Mouse (Mus musculus) lung, postnatal 4 days (tissue): ENCODE data around the gene Tlk1.
"Not testable (repeated sequence)": the region's sequence is repeated elsewhere in the genome, so short reads cannot be mapped to it uniquely, and the experiment has no call there.

Experiments
- DNase-seq, 2 experiments: peaks; one replicate each; pipeline ENCODE4 v3.0.0; 2021

Gene Tlk1

DNA sequence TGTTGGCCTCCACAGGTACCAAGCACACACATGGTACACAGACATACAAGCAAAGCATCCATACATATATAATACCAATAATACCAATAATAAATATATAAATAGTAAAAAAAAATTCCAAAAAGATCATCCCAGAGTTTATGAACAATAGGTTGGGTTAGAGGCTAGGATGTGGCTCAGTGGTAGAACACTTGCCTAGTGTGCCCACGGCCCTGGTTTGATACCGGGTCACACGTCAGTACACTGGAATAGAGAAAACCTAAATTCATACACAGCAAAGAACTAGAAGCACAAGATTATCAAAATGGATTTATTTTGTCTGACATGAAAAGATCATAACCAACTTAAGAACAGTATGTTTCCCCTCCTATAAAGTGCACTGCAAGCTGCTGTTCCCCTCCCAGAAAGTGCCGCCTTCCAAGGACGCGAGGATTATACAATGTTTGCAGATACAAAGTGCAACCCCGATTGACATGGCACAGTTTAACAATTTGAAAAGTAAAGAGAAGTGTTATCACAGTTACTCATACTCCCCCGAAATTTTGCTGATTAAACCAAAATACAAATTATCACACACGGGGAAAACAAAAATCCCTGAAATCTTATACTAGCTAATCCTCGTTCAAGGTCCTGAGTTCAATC is 6.3 kb upstream of the Tlk1 start:
- DNase-seq: no peak

DNA sequence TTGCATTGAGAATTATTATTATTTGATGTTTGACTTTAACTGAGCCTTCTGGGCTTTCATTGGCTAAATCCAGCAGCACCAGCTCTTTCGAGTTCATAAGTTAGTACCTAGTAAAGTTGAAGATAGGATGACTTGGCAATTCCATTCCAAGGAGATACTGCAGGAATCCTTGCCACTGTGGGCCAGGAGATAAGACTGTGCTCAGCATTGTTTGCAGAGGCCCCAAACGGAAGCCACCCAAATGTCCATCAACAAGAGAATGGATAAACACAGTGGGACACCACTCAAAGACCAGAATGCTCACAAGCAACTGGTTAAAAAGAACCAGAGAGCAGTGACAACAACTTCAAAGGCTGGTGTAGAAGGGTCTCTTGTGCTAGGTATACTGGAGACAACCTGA is 5.2 kb upstream of the Tlk1 start:
- DNase-seq: no peak

DNA sequence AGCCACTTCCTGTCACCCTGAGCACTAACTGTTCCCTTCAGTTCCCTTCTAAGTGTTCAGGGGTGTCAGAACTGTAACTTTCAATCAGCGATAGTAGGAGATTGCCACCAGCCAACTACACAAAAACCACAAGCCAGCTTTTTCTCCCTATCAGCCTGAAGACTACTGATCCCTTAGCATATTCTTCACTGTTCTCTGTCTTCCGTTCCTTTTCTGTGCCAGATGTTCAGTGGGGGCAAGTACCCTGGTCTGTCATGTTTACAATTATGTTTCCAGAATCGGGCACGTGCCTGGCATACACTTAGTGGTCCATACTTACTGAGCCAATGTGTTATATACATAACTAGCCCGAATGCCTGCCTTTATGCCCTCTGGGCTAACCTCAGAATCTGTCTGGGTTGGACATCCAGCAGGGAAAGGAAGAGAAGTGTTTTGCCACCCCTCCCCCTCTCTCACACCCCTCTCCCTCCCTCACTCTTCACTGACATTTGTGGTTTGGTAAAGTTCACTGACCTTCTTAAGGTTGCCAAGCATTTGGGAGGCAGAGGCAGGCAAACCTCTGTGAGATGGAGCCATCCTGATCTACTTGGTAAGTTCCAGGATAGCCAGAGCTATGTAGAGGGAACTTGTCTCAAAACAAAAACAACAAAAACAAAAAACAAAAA is 4.5 kb upstream of the Tlk1 start:
- no peak for DNase-seq

DNA sequence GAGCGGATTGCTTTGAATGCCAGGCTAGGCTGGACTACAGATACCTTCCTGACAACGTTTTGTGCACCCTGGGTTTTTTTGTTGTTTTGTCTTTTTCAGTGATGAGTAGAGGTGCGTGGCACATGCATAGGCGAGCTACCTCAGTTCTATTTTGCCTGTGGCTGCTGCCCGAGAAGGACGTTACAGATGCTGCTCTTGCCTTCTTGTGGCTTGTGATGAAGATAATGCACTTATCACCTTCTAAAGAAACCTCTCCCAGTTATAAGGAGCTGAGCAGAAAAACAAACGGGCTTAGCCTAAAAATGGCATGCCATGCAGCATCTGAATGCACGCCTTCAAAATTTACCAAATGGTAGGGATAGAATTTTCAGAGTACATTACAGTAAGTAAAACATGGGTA is 2.3 kb upstream of the Tlk1 start:
- DNase-seq: no peak

DNA sequence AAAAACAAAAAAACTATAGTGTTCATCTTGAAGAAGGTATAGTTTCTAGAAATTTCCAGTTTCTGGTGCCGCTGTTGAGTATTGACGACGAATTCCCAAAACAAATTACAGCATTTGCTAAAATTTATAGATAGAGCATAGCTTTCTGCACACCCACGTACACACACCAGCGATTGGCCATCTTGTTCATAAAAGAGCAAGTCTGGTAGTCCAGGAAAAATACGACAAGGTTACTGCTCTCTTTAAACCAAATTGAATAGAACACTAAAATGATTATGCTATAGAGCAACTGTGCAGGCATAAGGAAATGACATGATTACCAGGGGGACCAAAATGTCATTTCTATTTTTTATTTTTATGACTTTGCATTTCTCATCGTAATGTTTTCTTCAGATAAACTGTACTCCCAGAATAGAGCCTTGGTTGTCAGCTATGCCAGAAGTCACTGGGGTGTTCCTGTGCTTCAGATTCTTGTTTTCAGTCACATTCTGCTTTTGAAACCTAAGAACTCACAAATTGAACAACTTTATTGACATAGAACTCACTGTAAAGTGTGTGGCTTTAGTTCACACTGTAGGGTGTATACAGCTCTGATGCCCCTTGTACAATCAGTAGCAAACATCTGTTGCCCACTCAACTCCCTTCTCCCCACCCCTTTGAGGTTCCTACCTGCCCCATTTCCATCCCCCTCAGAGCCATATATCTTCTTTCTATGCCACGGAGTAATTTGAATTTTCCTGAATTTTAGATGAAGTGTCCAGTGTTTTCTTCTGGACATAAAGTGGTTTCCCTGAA is 1.1 kb upstream of the Tlk1 start:
- no peak for DNase-seq

DNA sequence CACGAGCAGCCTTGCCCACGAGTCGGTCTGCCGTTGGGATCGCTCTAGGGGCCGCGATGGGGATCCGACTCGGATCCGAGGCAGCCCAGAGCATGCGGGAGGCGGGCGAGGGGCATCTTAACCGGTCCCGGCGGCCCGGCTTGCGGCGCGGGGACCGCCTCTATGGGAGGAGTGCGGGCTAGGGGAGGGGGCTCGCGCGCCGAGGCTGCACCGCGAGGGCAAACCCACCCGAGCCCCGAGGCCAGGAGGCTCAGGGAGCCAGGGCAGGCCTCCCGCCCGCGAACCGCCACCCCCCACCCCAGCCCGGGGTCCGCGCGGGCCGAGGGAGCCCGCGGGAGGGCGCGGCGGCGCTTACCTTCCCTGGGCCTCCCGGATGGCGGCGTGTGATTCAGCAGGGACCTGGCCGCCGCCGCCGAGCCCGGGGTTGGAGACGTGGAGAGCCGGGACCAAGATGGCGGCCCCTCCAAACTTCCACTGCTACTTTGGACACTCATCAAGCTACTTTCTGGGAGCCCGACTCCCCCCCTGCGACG is 624 bp downstream of the Tlk1 start:
- DNase-seq: peak in 1 of 2 experiments; percentile 82

DNA sequence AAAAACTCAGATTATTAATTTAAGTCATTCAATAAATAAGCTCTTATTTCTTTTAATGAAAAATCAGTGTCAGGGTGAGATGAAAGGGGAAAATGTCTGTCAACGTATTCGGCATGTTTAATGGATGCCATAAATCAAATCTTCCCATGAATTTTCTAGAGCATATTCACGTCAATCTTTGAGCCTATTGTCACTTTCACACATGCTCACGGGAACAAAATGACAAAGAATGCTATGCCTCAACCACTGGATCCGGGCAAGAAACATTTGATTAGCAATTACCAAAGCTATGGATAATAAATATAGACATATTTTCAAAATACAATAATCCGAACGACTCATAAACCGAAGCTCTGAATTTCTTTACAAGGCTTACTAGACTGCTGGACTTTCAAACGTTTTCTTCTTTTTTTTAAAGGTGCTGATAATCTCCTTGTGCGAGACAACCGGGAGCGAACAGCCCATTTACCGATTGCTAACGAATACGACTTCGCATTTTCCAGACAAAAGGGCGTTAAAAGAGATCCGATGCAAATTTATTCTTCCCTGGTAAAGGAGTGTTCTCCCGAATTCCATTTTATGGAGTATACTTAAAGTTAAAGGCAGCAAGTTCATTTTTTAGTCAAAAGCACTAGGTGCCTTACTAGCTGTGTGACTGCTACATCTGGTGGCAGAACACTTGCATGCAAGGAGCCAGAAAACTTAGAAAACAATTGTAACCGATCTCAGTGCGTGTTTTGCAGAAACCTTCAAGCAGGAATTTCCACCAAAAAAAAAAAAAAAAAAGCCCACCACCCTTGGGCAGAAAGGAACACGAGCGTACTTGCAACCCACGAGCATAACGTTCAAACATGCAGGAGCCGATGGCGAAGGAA is 1.4 kb downstream of the Tlk1 start:
- peak in 1 of 2 experiments; percentile 30 for DNase-seq

DNA sequence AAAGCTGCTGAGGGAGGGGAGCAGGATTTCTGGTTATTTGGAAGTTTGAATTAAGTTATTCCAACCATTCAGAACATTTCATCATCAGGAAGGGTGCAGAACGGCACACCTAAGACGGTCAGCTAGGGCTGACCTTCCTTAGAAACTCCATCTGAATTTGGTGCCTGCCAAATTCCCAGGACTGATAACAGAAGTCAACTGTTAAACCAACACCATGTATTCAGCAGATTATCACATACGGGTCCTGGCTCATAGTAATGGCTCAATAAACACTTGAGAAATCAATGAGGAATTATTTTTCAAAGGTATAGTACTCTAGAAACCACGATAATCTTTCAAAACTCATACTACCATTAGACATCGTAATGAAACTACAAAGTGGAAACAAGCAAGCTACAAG is 2.1 kb downstream of the Tlk1 start:
- no peak for DNase-seq

DNA sequence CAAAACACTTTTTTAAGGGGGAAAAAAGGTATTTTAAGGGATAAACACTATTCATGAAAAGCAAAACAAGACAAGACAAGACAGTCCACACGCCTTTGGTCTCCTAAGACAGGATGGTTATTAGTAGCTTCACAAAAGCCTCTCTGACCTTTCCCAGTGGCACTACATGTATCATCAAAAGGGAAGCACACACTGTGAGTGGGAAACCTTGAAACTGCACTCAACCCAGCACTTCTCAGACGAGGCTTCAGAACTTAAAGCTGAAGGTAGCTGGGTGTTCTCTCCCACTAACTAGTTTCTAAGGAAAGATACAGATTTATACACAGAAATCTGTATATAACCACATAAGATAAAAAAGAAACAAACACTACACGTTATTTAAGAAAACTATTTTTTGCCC is 8.6 kb downstream of the Tlk1 start:
- no peak for DNase-seq

DNA sequence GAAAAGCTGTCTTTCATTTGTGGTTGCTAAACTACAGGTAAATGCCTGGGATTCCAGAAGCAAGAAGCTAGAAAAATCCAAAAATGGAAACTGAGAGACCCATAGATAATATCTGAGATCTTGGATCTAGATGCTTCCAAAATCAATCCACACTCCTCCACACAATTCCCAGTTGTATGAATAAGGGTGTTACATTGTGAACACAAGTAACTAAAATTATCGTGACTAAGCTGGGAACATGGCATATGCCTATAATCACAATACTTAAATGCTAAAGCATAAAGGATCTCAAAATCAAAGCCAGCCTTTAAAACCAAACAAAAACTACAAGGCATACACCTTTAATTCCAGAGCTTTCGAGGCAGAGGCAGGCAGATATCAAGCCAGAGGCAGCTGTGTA is 9.5 kb downstream of the Tlk1 start:
- no peak for DNase-seq

DNA sequence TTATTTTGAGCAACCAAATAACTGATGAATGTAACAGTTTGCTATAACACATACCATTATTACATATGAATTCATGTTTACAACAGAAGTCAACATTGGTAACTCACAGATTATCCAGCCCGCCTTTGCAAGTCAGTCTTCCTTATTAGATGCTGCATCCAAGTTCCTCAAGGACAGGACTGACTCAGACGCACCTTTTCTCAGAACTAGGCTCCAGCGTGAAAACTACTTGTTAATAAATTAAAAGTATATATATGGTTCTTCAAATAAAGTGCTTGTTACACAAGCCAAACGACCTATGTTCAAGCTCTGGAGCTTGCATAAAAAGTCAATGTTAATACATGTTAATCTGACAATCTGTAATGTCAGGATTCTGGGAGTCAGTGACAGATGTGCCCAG is 11.9 kb downstream of the Tlk1 start:
- DNase-seq: no peak

DNA sequence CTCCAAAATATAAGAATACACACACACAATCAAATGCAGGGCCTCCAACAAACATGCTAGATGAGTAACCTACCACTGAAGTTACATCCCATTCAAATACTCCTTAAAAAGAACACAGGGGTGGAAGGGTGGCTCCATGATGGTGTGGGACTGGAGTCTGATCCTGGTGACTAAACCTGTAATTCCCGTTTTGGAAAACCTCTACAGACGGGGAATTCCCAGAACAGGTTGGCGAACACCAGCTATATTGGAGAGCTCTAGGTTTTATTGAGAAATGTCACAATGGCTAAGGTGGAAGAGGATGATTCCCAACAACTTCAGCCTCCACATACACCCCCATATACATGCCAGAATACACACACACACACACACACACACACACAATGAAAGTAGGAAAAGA is 14.1 kb downstream of the Tlk1 start:
- DNase-seq: no peak

DNA sequence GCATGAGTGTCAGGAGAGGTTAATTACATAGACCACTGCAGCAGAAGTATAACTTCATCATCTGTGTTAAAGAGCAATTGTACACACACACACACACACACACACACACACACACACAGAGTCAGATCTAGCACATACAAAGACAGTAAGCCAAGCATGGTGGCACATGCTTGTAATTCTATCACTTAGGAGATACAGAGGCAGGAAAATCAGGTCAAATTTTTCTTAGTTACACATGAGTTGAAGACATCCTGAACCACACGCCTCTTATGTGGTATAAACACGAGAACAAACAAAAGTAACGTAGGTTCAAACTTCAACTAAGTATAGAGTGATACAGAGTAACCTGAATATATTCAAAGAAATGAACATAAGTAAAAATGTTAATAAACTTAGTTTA is 15.6 kb downstream of the Tlk1 start:
- DNase-seq: no peak

DNA sequence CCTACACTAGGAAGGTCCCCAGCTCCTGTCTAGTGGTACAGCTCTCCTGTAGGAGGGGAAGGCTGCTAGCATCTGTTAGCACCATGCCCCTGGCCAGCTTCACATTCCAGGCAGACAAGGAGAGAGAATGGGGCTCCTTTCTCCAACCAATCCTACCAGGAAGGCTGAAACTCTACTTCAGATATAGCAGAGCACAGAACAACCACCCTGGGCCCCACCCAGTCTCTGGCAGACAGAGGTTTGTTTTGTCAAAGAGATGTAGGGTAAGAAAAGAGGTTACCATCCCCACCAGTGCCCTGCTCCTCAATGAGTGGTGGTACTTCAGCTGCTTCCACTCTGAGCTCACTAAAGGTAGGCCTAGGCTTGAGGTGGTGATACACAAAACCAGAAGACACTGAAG is 16.8 kb downstream of the Tlk1 start:
- DNase-seq: no peak

DNA sequence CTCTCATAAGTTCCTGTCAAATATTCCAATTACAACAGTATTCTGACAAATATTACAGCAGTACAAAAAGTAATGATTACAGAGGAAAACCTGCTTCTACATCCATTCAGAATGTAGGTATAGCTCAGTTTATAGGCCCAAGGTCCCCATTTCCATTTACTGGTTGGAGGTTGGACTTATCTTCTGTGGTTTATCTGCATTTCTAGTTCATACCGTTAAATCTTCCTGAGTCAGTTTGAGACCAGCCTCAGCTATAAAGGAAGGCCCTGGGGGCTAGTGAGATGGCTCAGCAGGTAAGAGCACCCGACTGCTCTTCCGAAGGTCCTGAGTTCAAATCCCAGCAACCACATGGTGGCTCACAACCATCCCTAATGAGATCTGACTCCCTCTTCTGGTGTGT is 17.9 kb downstream of the Tlk1 start:
- not testable (repeated sequence) for DNase-seq

DNA sequence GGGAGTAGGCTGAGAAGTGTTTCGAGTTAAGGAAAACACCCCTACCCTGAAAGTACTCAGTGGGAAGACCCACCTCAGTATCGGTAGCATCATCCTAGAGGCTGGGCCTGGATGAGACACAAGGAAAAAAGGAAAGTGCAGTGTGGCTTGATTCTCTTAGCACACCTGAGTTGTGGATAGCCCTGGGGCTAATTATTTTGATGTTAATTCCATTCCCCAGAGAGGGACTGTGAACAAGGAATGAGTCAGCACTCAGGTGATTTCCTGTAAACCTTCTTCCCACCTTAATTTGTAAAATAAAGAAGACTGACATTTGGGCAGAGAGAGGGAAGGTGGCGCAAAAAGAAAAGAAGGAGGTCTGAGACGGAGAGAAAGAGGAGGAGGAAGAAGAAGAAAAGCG is 19.5 kb downstream of the Tlk1 start:
- no peak for DNase-seq

DNA sequence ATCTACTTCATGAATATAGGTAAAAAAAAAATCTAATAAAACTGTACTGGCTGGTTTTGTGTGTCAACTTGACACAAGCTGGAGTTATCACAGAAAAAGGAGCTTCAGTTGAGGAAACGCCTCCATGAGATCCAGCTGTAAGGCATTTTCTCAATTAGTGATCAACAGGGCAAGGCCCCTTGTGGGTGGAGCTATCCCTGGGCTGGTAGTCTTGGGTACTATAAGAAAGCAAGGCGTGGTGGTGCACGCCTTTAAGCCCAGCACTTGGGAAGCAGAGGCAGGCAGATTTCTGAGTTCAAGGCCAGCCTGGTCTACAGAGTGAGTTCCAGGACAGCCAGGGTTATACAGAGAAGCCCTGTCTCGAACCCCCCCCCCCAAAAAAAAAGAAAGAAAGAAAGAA is 21.8 kb downstream of the Tlk1 start:
- DNase-seq: not testable (repeated sequence)

DNA sequence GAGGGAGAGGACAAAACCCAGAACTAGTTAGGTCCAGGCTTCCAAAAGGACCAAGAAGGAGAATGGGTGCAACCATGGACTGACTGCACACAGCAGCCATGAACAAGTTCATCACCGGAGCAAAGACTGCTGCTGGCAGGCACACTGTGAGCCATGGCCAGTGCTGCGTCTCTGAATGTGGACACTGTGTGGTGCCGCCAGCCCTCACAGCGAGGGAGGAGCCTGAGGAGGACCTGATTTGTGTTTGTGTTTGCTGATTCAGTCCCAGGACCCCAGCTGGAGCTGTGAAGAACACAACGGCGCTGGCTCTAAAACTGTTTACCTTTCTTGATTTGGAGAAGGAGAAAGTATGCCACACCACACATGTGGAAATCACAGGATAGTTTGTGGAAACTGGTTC is 22.9 kb downstream of the Tlk1 start:
- DNase-seq: peak in 1 of 2 experiments; percentile 26

DNA sequence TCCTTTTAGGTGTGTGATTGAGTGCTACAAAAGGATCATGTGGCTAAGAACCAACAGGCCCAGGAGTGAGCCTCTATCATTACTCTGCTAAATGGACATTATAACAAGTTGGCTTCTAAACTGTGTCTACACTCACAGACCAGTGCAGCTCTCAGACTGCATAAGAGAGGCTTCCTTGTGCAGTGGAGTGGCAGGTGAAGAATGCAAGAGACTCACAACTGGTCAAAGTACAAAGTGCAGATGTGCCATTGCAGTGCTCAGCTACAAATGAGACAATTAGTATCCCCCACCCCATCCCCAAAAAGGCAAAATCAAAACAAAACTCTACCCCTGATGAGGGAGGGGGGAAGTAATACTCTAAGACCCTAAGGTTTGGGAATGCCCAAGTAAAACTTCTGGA is 24.0 kb downstream of the Tlk1 start:
- DNase-seq: no peak

DNA sequence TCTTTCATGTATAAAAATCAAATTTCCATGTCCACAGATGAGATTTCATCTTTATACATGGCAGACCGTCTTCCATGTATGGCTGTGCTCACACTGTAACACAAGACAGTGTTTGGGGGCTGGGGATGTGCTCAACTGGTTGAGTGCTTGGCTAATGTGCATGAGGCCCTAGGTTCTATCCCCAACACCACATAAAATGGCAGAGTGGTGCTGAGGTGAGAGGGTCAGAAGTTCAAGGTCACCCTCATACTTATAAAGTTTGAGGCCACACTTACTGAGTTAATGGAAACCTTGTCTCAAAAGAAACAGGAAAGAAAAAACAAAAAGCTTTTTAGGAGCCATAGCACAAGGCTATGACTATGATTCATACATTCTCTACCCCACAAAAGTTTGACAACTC is 25.1 kb downstream of the Tlk1 start:
- no peak for DNase-seq

DNA sequence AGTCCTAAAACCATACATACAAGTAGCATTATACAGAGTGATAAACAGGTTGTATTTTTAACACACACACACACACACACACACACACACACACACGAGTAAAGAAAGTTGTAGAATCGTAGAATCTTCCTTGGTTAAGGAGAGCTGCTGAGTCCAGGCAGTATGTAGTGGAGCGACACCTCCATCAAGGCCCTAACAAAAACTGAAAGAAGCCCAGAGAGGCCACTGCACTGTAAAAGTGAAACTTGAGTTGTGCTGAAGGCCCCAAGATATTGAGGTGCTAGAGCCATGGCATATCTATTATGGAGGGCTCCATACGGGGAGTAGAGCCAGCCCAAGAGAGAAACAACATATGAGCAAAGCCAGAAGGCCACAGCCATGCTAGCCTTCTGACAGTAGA is 32.3 kb downstream of the Tlk1 start:
- no peak for DNase-seq

DNA sequence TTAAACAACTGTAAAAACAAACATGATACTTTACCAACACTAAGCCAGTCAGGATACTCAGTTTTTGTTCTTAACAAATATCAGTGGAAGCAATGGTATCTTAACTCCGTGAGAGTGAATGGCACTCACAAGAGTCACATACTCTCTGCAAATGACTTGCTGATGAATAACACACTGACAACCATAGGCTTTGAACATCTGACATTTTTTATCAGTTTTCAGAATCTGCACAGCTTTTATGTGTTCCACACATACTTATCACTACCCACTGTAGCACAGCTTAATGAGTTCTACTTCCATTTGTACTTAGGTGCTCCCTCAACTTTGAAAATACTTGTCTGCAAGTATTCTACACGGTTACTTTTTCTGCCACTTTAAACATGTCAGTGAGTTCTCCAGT is 35.3 kb downstream of the Tlk1 start:
- no peak for DNase-seq

DNA sequence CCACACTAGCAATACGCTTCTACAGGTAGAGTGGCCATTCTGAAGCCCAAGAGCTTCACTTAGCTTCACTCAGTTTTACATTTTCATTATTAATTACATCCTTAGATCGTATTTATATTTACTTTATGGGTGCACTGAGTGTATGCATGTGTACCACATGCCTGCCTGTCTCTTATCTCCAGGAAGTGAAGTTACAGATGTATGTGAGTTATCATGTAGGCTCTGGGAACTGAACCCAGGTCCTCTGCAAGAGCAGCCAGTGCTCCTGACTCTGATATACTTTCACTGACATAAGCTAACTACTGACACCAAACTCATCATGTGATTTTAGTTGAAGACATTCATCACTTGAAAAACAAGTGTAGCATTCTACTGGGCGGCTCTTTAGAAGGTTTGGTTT is 36.2 kb downstream of the Tlk1 start:
- DNase-seq: no peak
